Mouse (Mus musculus) heart, postnatal 4 days (tissue): ENCODE measurements around the gene Jchain. TPM values are rescaled to one million over a fixed set of nuclear protein-coding genes. Genes with fewer than 3 reads are reported as not detected.

Experiments
- DNase-seq: peaks from one replicate; pipeline ENCODE4 v3.0.0; 2021
- total RNA-seq, 2 experiments: library from RNA; stranded (reverse); gene quantifications; 2 replicates each; pipeline ENCODE4 v1.2.3; 2021

The Jchain gene
- total RNA-seq, 2 experiments from 2014 or later: 0.19 to 0.43 TPM

DNA sequence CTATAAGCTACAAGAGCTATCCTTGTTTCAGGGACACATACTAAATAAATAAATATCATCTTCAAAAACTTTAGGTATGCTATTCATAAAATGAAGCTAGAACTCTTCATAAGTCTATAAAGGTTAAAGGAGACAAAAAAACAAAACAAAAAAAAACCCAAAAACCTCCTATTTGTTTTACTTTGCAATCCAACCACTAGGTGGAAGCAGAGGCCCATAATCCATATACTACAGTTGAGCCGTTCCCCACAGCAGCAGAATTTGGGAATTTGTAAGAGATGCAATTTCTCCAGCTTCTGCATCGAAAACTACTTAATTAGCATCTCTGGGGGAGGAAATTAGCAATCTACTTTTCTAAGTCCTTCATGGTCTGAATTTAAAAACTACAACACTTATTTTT lies 8.5 kb downstream of the Jchain start:
- DNase-seq: peak; percentile 42

DNA sequence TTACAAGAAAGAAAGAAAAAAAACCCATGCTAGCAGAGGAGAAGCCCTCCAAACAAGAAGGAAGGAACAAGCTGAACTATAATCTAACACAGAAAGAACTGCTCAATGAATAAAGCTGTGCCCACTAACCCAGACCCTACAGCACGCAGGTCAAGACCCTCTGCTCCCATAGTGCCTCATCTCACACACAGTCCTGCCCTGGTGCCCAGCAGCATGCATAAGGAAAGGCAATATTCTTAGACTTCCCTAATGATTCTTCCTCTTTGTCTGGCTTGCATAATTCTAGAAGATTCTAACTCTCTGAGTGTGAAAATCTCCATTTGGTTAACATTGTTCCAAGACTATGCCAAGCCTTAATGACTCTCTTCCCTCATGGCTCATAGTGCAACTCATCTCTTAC lies 18.7 kb downstream of the Jchain start:
- DNase-seq: no peak

DNA sequence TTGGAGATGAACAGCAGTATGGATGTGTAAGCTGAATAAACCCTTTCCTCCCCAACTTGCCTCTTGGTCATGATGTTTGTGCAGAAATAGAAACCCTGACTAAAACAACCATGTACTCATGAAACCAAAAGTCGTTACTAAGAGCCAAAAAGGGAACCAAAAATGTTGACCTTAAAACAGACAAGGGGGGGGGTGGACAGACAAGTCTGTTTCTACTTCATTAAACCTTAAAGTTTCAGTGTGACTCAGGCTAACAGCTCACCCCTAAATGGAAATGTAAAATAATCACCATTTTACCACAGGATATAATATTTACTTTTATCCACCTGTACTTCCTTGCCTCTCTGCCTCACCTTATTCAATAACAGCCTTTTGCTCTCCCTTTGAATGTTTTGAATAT lies 19.1 kb downstream of the Jchain start:
- DNase-seq: no peak

DNA sequence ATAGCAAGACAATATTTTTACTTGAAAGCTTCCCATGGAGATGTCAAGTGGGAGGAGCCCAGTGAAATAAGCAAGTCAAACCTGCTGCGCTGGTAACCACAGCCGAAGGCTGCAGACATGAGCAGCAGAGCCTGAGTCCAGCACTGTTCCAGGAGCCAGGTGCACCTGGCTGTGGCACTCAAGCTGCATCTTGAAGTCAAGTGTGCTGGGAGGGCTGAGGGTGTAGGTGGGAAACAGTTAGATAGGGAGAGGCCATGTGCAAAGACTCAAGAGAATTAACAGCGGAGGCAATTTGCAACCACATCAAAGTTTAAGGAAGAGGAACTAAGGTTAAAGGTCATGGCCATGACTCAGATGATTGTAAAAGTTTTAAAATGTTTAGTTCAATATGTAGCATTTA lies 27.9 kb downstream of the Jchain start:
- DNase-seq: no peak

DNA sequence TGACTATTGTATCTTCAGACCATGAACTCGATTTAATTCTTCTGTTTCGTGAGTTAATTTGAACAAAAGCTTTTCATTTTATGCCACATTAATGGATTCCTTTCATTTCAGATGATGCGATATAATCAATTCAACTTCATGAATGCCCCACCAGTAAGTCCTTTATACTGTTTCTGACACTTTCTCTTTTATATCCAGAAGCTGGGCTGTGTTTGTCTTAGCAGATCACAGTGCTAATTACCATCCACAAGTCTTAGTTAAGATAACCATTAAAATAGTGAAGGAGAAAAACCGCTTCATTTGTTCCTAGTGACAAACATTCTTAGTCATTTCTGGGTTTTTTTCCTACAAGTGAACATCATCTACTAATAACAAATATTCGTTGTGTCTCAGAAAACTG lies 36.6 kb downstream of the Jchain start:
- DNase-seq: no peak

DNA sequence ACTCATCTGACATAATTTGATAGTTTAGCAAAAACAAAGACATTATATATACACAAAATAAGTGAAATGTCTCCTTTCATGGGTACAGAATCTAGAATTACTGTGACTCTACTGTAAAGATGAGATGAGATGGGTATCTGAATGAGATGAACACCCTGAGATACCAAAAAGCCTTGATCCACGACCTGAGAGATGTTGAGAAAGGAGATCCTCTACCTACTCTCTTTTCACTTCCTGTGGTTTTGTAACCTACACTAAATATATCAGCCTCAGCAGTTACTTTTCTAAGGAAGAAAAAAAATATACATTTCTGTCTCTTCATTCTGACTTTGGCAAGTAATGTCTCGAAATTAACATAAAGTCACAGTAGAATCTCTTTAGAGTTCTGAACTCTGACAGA lies 38.7 kb downstream of the Jchain start:
- no peak for DNase-seq

DNA sequence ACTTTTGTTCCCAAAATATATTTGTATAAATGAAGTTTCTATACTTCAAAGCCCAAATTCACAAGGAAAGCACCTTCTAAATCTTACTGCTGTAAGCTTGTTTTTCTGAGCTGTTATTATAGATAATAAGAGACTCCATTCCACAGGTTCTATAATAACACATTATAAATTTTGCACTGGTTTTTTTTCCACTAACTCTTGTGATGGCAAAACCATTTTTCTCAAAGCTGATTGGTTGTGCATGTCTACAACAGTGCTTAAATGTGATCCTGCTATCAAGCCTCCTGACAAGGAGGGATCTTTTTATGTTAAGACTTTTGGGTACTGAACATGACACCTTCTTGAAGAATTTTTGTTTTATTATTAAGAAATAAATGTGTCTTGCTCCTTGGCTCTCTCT lies 40.0 kb downstream of the Jchain start, which contains the start of gene Enam:
TSS of gene Enam (plus strand) at position 301 of the 400 bp plus-strand sequence.
- DNase-seq: no peak

Other genes with a start within 250 kb of the Jchain start
- not detected for gene Prol1, start 210.6 kb downstream of the Jchain start, total RNA-seq
- not detected for gene Amtn, start 151.8 kb downstream of the Jchain start, total RNA-seq
- not detected for gene Ambn, start 71.9 kb downstream of the Jchain start, total RNA-seq
- not detected for gene Enam, start 39.9 kb downstream of the Jchain start, total RNA-seq
- gene Utp3, start 26.6 kb upstream of the Jchain start, total RNA-seq: 10 to 100 TPM; 24.5 to 25.6 TPM
- 10 to 100 TPM; 15.8 to 16.1 TPM for gene Rufy3, start 37.1 kb upstream of the Jchain start, total RNA-seq
- 100 to 1,000 TPM; 180 to 186 TPM for gene Grsf1, start 148.3 kb upstream of the Jchain start, total RNA-seq
- 10 to 100 TPM; 66.7 to 71.6 TPM for gene Mob1b, start 193.0 kb upstream of the Jchain start, total RNA-seq
- 10 to 100 TPM; 15.6 to 17.0 TPM for gene Dck, start 237.1 kb upstream of the Jchain start, total RNA-seq